Mouse (Mus musculus) heart, adult 11 months (tissue): ENCODE data around the gene Gpr61.

ENCODE experiments used
- DNase-seq: peaks from one replicate; pipeline ENCODE4 v3.0.0; 2022

Gpr61 gene

GRCm38 (mm10) chr3:108154656-108155055 lies at the start of gene Gpr61:
Gene Gpr61, minus strand, starts transcription at chr3:108154882.
- DNase-seq = peak; percentile 80

DNA sequence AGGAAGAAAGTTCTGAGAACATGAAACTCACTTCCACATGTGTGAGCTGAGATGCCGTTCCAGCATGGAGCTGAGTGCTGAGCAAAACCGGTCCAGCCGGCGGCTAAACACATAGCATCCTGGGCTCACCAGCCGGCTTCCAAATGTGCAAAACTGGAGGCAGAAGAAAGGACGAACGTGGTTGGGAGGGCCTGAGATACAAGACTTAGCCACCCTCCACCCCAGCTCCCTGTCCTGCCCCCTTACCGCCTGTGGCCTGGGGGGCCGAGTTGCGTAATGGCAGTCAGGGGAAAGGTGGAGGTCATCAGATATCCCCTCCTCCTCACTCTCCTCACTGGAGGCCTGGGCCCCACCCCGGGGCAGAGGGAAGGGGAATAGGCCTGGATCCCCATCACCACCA lies 49.8 kb upstream of the Gpr61 start:
- DNase-seq = peak; percentile 92

- DNase-seq = peak; percentile 95
Observed at GRCm38 (mm10) chr3:108203621-108204325, 49.1 kb upstream of the Gpr61 start.

- DNase-seq = peak; percentile 91
Observed at GRCm38 (mm10) chr3:108203212-108203611, 48.5 kb upstream of the Gpr61 start.

- no peak for DNase-seq
Observed at GRCm38 (mm10) chr3:108202506-108202905, 47.8 kb upstream of the Gpr61 start.

- DNase-seq = peak; percentile 100
Observed at GRCm38 (mm10) chr3:108200329-108201323, 45.9 kb upstream of the Gpr61 start, which contains the start of gene Cyb561d1. Gene Cyb561d1, minus strand, starts transcription at chr3:108201212.

- peak; percentile 91 for DNase-seq
Observed at GRCm38 (mm10) chr3:108199231-108199630, 44.5 kb upstream of the Gpr61 start.

DNA sequence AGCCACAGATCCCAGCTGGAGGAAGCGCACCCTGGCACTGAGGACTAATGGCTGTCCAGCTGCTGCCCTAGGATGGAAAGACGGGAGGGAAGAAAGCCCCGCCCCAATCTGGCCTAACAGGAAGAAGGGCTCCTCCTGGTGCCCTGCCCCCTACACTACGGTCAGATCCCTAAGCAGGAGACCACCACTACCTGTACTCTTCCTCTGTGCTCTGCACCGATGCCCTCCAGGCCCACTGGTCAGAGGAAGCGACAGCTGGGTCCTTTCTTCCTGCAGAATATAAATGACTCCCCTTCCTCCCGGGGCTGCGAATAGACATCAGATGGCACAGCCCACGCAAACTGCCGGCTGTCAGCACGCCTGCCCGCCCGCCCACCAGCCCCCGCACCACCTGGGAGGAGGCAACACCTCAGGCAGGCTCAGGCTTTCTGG lies 42.4 kb upstream of the Gpr61 start:
- DNase-seq = peak; percentile 95

GRCm38 (mm10) chr3:108195941-108196590 lies 41.4 kb upstream of the Gpr61 start:
- peak; percentile 93 for DNase-seq

- DNase-seq = no peak
Observed at GRCm38 (mm10) chr3:108195287-108195686, 40.6 kb upstream of the Gpr61 start.

GRCm38 (mm10) chr3:108193686-108194085 lies 39.0 kb upstream of the Gpr61 start:
- DNase-seq = peak; percentile 89

- DNase-seq = peak; percentile 86
Observed at GRCm38 (mm10) chr3:108189897-108190296, 35.2 kb upstream of the Gpr61 start.

DNA sequence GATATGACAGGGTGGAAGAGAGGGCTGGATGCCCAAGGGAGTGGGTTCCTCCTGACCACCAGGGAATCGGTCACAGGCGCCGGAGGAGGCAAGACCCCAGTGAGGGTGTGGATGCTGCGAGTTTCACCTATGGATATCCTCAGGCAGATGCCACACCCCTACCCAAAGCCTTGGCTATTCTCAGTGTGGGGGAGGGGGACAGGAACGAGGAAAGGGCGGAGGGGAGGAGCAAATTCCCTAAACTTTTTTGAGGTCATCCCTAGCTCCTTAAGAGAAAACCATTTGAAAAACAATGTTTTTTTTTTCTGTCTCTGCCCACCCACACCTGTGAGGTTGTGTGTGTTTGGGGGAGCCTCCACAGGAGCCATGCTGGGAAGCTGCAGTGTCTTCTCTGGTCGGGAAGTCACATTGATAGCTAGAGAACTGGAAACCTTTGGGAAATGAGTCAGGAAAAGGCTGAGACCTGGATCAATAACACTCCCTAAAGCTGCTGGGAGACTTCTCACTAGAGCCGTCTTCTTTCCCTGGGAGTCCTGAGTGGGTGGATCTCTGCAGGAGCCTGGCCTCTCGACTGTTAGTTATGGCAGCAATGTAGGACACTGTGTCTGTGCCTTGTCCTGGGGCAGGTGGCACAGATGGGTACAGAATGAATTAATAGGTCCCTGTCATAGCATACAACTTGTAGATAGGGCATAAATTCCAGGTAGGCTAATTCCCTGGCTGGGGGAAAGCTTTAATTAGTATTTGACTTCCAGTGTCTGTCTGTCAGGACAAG lies 34.2 kb upstream of the Gpr61 start:
- peak; percentile 87 for DNase-seq

DNA sequence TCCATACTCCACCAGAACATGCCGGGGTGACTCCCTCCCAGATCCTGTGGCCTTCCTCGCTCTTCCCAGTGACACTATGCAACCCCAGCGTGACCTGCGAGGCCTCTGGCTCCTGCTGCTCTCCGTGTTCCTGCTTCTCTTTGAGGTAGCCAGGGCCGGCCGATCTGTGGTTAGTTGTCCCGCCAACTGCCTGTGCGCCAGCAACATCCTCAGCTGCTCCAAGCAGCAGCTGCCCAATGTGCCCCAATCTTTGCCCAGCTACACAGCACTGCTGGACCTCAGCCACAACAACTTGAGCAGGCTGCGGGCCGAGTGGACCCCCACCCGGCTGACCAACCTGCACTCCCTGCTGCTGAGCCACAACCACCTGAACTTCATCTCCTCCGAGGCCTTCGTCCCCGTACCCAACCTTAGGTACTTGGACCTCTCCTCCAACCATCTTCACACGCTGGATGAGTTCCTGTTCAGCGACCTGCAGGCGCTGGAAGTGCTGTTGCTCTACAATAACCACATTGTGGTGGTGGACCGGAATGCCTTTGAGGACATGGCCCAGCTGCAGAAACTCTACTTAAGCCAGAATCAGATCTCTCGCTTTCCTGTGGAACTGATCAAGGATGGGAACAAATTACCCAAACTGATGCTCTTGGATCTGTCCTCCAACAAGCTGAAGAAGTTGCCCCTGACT lies 32.6 kb upstream of the Gpr61 start:
- peak; percentile 88 for DNase-seq

DNA sequence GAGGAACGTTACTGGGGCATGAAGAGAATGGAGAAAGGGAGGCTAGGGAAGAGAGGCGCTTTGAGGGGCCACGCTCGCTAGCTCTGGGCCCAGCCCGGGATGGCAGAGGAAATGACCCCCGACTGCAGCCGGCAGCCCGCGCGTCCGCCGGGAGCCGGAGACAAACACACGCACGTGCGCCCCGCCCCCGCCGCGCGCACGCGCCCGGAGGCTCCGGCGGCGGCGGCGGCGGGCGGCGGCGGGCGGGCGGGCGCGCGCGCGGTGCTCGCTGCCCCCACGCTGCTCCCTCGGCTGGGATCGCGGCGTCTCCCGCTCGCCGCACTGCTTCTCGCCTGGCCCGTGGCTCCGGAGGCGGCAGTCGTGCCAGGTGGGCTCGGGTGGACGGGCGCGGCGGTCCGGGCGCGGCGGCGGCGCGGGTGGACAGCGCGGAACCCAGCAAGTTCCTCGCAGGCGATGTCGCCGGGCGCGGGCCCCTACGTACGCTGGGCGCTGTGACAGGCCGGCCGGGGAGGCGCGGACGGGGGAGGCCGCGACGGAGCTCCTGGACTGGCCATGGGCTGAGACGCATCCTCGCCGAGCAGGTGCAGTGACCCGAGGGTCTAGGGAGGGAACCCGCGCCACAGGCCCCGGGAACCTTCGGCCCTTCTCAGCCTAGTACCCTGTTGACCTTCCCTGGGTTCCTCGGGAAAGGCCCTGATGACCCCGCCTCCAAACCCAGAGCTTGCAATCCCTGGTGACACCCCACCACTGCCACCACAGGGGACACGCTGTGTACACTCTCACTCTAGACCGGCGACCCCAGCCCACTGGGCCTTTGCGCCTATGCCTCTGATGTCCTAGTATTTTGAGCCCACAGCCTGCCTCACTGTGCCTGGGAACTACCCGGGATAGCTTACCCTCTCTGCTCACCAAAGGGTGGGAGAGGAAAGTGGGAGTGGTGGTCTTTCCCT lies 31.7 kb upstream of the Gpr61 start, which contains the start of gene Amigo1:
Amigo1 (plus strand) TSS at position 238 of the 950 bp plus-strand sequence.
- DNase-seq = peak; percentile 97

GRCm38 (mm10) chr3:108185460-108186097 lies 30.9 kb upstream of the Gpr61 start:
- peak; percentile 84 for DNase-seq

DNA sequence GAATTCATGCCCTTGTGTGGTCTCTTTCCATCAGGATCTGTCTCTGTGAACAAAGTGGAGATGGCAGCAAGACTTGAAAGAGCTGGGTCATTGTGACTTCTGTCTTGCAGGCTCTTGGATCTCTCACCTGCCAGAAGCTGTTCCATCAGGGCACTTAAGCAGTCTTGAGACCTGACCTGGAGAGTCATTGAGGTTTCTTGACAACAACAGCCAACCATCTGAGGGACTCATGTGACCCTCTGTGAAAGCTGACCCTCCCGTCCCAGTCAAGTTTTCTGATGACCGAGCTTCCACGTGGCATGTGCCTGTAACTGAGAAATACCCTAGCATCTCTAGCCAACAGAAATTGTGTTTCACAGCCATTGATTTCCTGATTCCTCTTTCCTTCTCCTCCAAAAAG lies 30.1 kb upstream of the Gpr61 start:
- no peak for DNase-seq

DNA sequence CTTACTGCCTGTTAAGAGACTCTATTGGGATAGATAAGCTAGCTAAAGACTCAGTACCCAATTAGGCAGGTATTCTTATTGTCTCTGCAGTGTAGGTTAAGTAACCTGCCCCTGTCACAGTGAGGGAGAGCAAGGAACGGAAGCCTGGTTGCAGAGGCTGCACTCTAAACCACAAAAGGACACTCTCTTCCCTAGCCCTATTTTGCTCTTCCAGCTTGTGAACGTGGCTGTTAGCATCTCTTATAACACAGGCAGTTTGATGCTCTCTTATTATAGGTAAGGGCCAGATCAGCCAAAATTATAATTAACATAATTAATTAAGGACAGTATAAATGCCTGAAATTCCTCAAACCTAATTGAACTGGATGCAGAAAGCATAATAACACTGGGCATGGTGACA lies 25.8 kb upstream of the Gpr61 start:
- no peak for DNase-seq
